Mouse (Mus musculus): ENCODE measurements around the gene Ugt1a8.

Gene Ugt1a8

GRCm38 (mm10) chr1:88186325-88186935, 98.8 kb downstream of the Ugt1a8 start:
- DNase-seq (ENCODE audit: low spot score) = no peak

DNA sequence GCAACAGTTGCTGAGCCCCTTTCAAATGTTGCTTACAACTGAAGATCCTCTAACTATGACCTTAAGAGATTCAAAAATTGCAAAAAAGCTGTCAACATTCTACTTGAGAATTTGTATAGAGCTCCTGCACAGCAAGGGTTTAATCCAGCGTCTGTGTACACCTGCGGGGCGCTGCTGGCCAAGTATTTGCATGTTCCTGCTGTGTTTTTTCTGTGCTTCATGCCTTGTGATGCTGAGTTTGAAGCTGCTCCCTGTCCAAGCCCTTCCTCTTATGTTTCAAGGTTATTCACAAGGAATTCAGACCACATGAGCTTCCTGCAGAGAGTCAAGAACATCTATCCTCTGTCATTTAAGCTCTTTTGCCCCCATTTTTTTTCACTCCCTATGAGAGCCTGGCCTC, 104.5 kb downstream of the Ugt1a8 start:
- no peak for DNase-seq (ENCODE audit: low spot score)

DNA sequence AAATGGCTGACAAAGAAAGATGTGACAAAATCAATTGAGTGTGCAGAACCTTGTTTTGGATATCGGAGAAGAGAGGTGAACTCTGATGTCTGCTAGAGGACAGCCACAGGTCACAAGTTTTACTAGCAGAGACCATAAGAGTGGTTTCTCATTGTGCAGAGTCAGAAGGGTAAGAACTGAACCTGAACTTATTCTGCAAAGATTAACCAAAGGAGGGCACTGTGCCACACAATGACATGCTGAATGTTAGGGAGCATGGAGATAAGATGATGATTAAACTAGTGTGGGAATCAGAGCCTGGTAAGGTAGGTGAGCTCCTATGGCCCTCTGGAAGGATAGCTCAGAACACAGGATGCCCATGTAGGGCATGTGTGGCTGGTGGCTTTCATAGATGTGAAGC, 108.1 kb downstream of the Ugt1a8 start:
- no peak for DNase-seq (ENCODE audit: low spot score)

DNA sequence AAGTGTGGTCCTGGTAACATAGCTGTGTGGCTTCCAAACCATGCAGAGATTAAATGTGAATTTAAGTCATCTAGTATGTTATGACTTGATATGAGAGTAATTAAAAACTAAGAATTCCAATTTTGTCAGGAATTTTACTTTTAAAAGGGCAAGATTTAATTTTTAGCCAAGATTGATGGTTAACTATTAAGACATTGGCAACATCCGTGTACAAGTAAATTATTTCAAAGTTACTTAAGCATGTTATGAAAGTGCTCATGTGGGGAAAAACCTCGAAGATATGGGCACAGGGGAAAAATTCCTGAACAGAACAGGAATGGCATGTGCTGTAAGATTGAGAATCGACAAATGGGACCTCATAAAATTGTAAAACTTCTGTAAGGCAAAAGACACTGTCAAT, 109.8 kb downstream of the Ugt1a8 start:
- no peak for DNase-seq (ENCODE audit: low spot score)

GRCm38 (mm10) chr1:88199996-88200395, 112.4 kb downstream of the Ugt1a8 start:
- no peak for DNase-seq (ENCODE audit: low spot score)

DNA sequence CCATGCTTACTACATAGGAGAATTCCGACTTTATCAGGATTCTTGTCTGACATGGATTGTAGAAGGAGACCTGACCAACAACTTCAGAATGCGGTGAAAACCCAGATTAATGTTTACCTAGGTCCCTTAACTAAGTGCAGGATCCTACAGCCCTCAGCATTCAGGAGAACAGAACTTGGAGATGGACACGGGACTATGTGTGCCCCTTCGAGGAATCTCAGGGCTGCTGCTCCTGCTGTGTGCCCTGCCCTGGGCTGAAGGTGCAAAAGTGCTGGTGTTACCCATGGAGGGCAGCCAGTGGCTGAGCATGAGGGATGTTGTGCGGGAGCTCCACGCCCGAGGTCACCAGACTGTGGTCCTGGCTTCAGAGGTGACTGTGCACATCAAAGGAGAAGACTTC, 112.8 kb downstream of the Ugt1a8 start, which contains the start of gene Ugt1a2:
Ugt1a2 (plus strand) TSS at position 146 of the 400 bp plus-strand sequence.
- DNase-seq (ENCODE audit: low spot score) = no peak

DNA sequence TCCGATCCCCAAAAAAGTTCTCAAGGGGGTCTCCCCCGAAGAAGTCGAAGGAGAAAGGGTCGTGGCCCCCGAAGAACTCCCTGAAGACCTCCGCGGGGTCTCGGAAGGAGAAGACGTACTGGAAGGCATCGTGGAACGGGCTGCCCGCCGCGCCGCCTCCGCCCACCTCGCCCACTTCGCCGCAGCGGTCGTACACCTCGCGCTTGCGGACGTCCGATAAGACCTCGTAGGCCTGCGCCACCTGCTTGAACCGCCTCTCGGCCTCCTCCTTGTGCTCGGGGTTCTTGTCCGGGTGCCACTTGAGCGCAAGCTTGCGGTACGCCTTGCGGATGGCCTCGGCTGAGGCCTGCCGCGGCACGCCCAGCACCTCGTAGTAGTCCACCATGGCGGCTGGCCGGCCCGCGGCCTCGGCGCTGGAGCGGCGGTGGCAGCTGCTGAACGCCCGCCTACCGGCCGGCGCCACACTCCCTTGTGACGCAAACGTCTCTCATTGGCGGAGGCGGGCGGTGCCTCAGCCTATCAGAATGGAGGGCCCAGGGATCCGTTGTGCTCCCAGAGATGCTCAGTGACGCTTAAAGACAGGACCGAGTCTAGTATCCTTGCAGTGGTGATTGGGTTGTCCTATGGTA, 117.8 kb downstream of the Ugt1a8 start, which contains the start of gene Dnajb3:
Dnajb3 (minus strand) TSS at position 489 of the 629 bp plus-strand sequence.
- peak; percentile 82 for DNase-seq (ENCODE audit: low spot score)

DNA sequence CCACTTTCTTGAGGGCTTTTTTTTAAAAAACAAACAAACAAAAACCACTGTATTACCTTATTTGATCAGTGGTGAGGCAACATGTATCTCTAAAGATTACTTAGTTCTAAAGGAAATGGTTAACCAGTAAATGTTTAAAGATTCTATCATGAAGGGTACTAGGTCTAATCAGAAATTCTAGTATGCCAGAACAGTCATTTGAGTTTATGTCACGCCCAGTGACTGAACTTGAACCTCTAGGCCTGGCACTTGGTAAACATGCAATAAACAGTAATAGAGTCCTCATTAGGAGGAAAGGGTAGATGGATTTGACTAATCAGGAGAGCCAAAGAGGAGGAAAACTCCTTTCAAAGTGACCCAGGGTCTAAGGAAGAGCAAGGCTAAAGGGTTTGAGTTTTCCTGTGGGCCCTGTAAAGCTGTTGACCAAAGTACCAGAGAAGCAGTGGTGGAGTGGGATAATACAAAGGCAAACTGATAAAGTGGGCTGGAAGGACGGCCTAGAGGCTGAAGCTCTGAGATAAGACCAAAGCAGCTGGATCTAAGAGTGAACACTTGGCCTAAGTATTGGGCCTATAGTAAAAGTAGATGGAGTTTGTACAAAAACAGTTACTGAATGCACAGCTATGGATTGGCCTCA, 119.3 kb downstream of the Ugt1a8 start:
- no peak for DNase-seq (ENCODE audit: low spot score)

GRCm38 (mm10) chr1:88211812-88212211, 124.2 kb downstream of the Ugt1a8 start, which contains the start of gene Ugt1a1:
Ugt1a1 (plus strand) TSS chr1:88211959.
- no peak for DNase-seq (ENCODE audit: low spot score)

- DNase-seq (ENCODE audit: low spot score) = no peak
These were observed 124.9 kb downstream of the Ugt1a8 start for GRCm38 (mm10) chr1:88212341-88213045.

DNA sequence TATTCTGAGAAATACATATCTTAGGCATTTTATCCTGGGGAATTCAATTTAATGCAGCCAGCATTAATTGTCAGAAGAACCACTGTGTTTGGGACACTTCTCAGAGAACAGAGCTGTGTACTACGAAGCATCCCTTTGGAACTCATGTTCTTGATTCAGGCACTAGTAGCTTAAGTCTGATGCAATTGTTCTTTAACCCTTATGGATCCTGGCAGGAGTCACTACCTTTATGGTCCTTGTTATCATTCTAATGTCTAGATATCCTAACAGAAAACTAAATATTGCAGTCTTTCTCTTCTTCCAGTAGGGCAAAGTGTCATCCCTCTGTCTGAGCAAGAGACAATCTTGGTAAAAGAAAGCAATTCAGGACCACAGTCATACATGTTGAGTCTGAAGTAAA, 125.4 kb downstream of the Ugt1a8 start:
- DNase-seq (ENCODE audit: low spot score) = no peak

GRCm38 (mm10) chr1:88213766-88214461, 126.3 kb downstream of the Ugt1a8 start:
- DNase-seq (ENCODE audit: low spot score) = no peak

- no peak for DNase-seq (ENCODE audit: low spot score)
These were observed 126.9 kb downstream of the Ugt1a8 start for GRCm38 (mm10) chr1:88214462-88214952.

DNA sequence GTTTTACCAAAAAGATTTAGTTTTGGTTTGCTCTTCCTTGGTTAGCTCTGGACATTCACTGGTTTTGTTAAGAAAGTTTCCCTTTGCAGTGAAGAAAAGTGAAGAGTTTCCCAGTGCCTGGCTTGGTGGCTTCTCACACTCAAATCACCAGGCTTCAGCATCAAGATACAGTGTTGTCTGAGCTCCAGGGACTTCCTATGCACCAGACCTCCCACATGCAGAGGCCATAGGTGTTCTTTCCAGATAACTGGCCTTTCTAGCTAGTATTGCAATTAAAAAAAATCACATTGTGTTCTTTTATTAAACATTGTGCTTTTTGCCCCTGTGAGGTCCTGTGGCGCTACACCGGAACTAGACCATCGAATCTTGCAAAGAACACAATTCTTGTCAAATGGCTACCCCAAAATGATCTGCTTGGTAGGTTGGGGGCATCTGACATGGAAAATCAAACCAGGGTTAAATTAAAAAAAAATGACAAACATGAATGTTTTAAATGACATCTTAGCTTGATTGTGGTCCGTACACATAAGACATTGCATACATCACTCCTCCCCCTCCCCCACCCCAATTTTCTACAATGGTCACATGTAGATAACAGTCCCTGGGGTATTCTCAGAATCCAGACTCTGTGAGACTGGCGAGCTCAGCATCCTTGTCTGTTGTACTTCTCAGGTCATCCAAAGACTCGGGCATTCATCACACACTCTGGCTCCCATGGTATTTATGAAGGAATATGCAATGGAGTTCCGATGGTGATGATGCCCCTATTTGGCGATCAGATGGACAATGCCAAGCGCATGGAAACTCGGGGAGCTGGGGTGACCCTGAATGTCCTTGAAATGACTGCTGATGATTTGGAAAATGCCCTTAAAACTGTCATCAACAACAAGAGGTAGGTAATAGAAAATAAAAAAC, 128.1 kb downstream of the Ugt1a8 start:
- DNase-seq (ENCODE audit: low spot score) = no peak

DNA sequence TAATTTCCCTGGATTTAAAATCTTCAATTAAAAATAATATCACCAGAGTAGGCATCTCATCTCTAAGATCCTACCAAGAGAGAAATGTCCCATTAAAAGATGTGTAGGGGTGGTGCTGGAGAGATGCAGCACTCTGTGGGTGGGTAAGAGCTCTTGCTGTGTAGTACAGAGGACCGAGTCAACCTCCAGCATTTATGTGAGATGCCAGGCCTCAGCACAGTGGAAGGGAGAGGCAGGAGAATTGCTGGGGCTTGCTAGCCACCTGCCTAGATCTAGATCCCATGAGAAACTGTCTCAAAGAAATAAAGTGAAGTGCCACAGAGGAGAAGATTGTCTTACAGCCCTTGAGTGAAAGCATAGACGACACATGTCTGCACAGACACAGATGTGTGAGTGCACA, 128.9 kb downstream of the Ugt1a8 start:
- DNase-seq (ENCODE audit: low spot score) = no peak

- no peak for DNase-seq (ENCODE audit: low spot score)
These were observed 129.5 kb downstream of the Ugt1a8 start for GRCm38 (mm10) chr1:88217144-88217543.

GRCm38 (mm10) chr1:88217576-88217975, 130.0 kb downstream of the Ugt1a8 start:
- no peak for DNase-seq (ENCODE audit: low spot score)

GRCm38 (mm10) chr1:88218051-88218450, 130.4 kb downstream of the Ugt1a8 start:
- no peak for DNase-seq (ENCODE audit: low spot score)

- DNase-seq (ENCODE audit: low spot score) = no peak
These were observed 131.0 kb downstream of the Ugt1a8 start for GRCm38 (mm10) chr1:88218591-88218990.

DNA sequence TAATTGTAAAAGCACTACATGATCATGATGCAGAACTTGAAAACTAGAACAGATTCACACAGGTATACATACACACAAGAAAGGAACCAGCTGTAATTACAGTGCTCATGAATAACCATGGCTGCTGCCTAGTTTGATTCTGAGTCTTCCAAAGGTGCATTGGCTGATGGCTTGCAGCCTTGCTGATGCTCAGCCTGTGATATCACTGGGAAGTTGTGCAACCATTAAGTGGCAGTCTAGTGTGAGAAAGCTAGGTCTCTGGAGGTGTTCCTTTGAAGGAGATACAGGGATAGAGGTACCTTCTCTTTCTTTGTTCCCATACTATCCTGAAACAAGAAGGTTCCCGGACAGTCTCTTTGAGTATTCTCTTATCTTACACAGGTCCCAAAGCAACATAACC, 131.4 kb downstream of the Ugt1a8 start:
- no peak for DNase-seq (ENCODE audit: low spot score)

- no peak for DNase-seq (ENCODE audit: low spot score)
These were observed 132.7 kb downstream of the Ugt1a8 start for GRCm38 (mm10) chr1:88220336-88220735.

All from layer of hippocampus, adult 11-12 months (tissue).